Mouse (Mus musculus) hindbrain, embryonic 10.5 days (tissue): Measurements from ENCODE around the gene Cep152. TPM values are rescaled to one million over a fixed set of nuclear protein-coding genes. Genes with fewer than 3 reads are reported as not detected.

Experiments used
- DNase-seq: peaks from one replicate; pipeline ENCODE4 v3.0.0-alpha.2; 2017; ENCODE audit warnings: low spot score
- H3K27ac ChIP-seq: fragments of 300-500 bp; sonication (generic); 2 replicates; pipeline ENCODE4 v1.5.1; 2016; ENCODE audit warnings: mild to moderate bottlenecking, moderate library complexity
- H3K27me3 ChIP-seq: fragments of 300-500 bp; sonication (generic); 2 replicates; pipeline ENCODE4 v1.6.1; 2016; ENCODE audit warnings: mild to moderate bottlenecking; ENCODE audit not compliant: poor library complexity, insufficient read depth, severe bottlenecking
- H3K36me3 ChIP-seq: fragments of 300-500 bp; sonication (generic); 2 replicates; pipeline ENCODE4 v1.6.1; 2016; ENCODE audit warnings: mild to moderate bottlenecking, moderate library complexity
- H3K4me1 ChIP-seq: fragments of 300-500 bp; sonication (generic); replicated peaks from 2 replicates; pipeline ENCODE4 v1.6.1; 2016; ENCODE audit warnings: mild to moderate bottlenecking
- H3K4me3 ChIP-seq: fragments of 300-500 bp; sonication (generic); 2 replicates; pipeline ENCODE4 v1.5.1; 2016; ENCODE audit warnings: mild to moderate bottlenecking, moderate library complexity
- H3K9me3 ChIP-seq: fragments of 300-500 bp; sonication (generic); 2 replicates; pipeline ENCODE4 v1.6.1; 2016; ENCODE audit warnings: mild to moderate bottlenecking, moderate library complexity
- WGBS: fragments of 180-500 bp; shearing (Covaris S2); methylation state at CpG from one replicate; pipeline ENCODE4 v1.1.7; 2016; 5-methylcytosine and 5-hydroxymethylcytosine counted together
- polyA plus RNA-seq: library from polyadenylated mRNA; unstranded; fragments of >200 nt; fragmentation: Nextera tagmentation; extraction: Ambion mirVana; gene quantifications from 2 replicates; pipeline ENCODE4 v1.2.1, GENCODE M21; 2016

The Cep152 gene
- polyA plus RNA-seq, 1 experiment from 2014 or later, result 8.5 TPM

GRCm38 (mm10) chr2:125539640-125540039 is 85.3 kb downstream of the Cep152 start:
- no peaks in the 10 kb centered on the region for H3K36me3 ChIP-seq

GRCm38 (mm10) chr2:125530665-125531064 is 94.2 kb downstream of the Cep152 start:
- H3K9me3 ChIP-seq, result no peaks in the 10 kb centered on the region
- H3K27me3 ChIP-seq, result no peaks in the 10 kb centered on the region
- no peaks in the 10 kb centered on the region for H3K36me3 ChIP-seq
- no peaks in the 10 kb centered on the region for H3K4me1 ChIP-seq
- no peak for DNase-seq
- WGBS, result 75% methylated on average over 6 of the region's 6 CpGs
- no peak overlapping the region for H3K27ac ChIP-seq
- no peak overlapping the region for H3K4me3 ChIP-seq

More at GRCm38 (mm10) chr2:125539640-125540039, 85.3 kb downstream of the Cep152 start:
- Histone ChIP-seq H3K27me3 (no peaks in the 10 kb centered on the region), H3K4me3 (no peak overlapping the region), H3K4me1 (no peaks in the 10 kb centered on the region), H3K27ac (no peak overlapping the region), H3K9me3 (no peaks in the 10 kb centered on the region)
- WGBS, result 90% methylated on average over 3 of the region's 3 CpGs
- DNase-seq, result no peak

GRCm38 (mm10) chr2:125526566-125526965 is 98.3 kb downstream of the Cep152 start:
- H3K27ac ChIP-seq, result no peak overlapping the region
- H3K4me1 ChIP-seq, result no peaks in the 10 kb centered on the region
- H3K4me3 ChIP-seq, result no peak overlapping the region
- no peaks in the 10 kb centered on the region for H3K9me3 ChIP-seq
- DNase-seq, result no peak
- WGBS, result 82% methylated on average over 5 of the region's 5 CpGs
- no peaks in the 10 kb centered on the region for H3K36me3 ChIP-seq
- H3K27me3 ChIP-seq, result no peaks in the 10 kb centered on the region

- no peak overlapping the region for H3K4me3 ChIP-seq
- no peak for DNase-seq
- no peaks in the 10 kb centered on the region for H3K4me1 ChIP-seq
- 92% methylated on average over 2 of the region's 2 CpGs for WGBS
- H3K27ac ChIP-seq, result no peak overlapping the region
- no peaks in the 10 kb centered on the region for H3K27me3 ChIP-seq
- H3K9me3 ChIP-seq, result 0 out of 2 replicates have a peak, but pooled peaks cover 2% of the 10 kb centered on the region
- H3K36me3 ChIP-seq, result no peaks in the 10 kb centered on the region
These were observed 99.4 kb downstream of the Cep152 start for GRCm38 (mm10) chr2:125525484-125525883.

DNA sequence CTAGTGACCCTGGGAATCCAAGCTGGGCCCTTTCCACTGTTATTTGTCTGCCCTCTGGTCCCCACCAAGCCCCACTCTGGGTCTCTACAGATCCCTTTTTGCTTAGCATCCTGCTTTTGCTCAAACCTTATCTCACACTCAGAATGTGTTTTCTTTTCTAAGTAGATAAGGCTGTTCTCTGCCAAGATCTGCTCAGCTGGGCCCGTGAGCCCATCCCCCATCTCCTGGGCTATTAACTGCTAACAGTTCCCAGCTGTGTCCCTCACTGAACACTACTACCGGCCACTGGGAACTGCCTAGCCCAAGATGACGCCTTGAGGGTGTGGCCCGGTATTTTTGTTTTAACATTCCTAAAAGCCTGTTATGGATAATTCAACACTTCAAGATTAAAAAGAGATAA is 108.3 kb downstream of the Cep152 start:
- H3K27me3 ChIP-seq, result no peaks in the 10 kb centered on the region
- peak; percentile 53 for DNase-seq
- WGBS, result 34% methylated on average over 4 of the region's 4 CpGs

DNA sequence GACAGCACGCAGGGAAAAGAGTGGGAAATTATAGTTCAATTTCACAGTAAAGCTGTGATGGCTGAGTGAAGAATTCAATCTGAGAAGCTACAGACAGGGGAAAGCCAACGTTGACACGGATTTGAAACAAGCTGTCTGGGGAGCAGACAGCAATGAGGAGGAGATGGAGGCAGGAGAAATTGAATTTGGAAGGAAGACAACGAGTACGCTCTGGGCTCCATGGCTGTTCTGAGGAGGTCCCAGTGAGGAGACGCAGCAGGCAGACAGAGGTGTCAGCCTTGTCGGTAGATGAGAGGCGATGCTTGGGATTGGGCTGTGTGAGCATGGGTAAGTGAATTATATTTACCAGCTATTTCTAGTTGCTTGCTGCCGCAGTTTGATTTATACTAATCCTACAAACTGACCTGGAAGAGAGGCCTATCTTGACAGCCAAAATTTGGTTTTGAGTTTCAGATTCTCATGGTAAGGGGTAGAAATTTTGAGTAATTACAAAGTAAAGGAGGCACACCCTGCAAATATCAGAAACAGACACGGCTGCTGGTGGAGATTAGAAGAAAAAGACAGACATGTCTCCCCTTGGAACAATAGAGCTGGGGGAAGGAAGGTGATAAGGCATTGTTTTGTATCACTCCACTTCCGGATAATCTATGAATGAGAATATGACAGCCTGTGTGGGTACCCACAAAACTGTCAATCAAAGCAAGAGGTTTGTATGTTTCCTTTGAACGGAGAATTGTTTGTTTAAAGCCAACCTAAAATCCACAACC is 109.4 kb downstream of the Cep152 start:
- WGBS, result 82% methylated on average over 12 of the region's 12 CpGs
- Histone ChIP-seq H3K36me3 (no peaks in the 10 kb centered on the region), H3K4me3 (no peak overlapping the region), H3K9me3 (no peaks in the 10 kb centered on the region), H3K27me3 (no peaks in the 10 kb centered on the region), H3K4me1 (peaks cover 8% of the 10 kb centered on the region; the same call in 1 of the 2 replicates), H3K27ac (no peak overlapping the region)
- DNase-seq, result no peak

More for the DNA sequence above, 108.3 kb downstream of the Cep152 start:
- peaks cover 8% of the 10 kb centered on the region; the same call in 1 of the 2 replicates for H3K4me1 ChIP-seq
- no peak overlapping the region for H3K4me3 ChIP-seq
- no peaks in the 10 kb centered on the region for H3K36me3 ChIP-seq
- H3K27ac ChIP-seq, result peak overlapping the region; percentile 16; the same call in 1 of the 2 replicates
- H3K9me3 ChIP-seq, result 0 out of 2 replicates have a peak, but pooled peaks cover 2% of the 10 kb centered on the region

DNA sequence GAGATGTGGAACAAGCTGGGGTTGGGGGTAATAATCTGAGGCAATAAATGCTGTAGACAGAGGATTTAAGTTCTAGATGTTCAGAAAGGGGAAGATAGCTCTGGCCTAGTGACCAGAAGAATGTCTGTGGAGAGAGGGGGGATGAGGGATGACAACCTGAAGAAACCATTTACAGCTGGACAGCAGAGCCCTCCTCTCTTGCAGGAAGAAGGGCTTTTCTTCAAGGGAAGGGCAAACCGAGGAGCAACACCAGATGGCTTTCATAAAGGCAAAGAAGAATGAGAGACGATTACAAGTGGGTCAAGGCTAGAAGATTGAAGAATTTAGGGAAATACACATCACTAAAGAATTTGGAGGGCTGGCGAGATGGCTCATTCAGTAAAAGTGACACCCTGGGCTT is 110.5 kb downstream of the Cep152 start:
- no peak for DNase-seq
- no peak overlapping the region for H3K27ac ChIP-seq
- WGBS, result 69% methylated on average over 3 of the region's 3 CpGs
- H3K9me3 ChIP-seq, result no peaks in the 10 kb centered on the region
- peaks cover 12% of the 10 kb centered on the region; the same call in 1 of the 2 replicates for H3K4me1 ChIP-seq
- H3K36me3 ChIP-seq, result no peaks in the 10 kb centered on the region
- H3K27me3 ChIP-seq, result no peaks in the 10 kb centered on the region
- no peak overlapping the region for H3K4me3 ChIP-seq

Other genes with a start within 250 kb of the Cep152 start
- gene Gm9913, start 120.0 kb downstream of the Cep152 start, polyA plus RNA-seq, result 0.17 and 0.21 TPM in 2 replicates
- gene Fbn1, start 117.1 kb downstream of the Cep152 start, polyA plus RNA-seq, result 6.1 and 7.0 TPM in 2 replicates
- 142 and 175 TPM in 2 replicates for gene Eid1, start 48.0 kb upstream of the Cep152 start, polyA plus RNA-seq
- 1.2 and 2.0 TPM in 2 replicates for gene Shc4, start 99.0 kb upstream of the Cep152 start, polyA plus RNA-seq
- gene Secisbp2l, start 157.8 kb upstream of the Cep152 start, polyA plus RNA-seq, result 16.7 and 18.5 TPM in 2 replicates
- 32.3 and 34.3 TPM in 2 replicates for gene Galk2, start 234.0 kb upstream of the Cep152 start, polyA plus RNA-seq
- 69.2 and 97.0 TPM in 2 replicates for gene Cops2, start 234.0 kb upstream of the Cep152 start, polyA plus RNA-seq